Mouse (Mus musculus) heart, embryonic 13.5 days (tissue): ENCODE results near the gene Sergef. TPM values are rescaled to one million over a fixed set of nuclear protein-coding genes. Genes with fewer than 3 reads are reported as not detected.
"Not testable (repeated sequence)": the region's sequence is repeated elsewhere in the genome, so short reads cannot be mapped to it uniquely, and the experiment has no call there.

ENCODE experiments used
- ATAC-seq: fragments of 200-750 bp; cut with Nextera tagmentation; 2 replicates; pipeline ENCODE4 v1.8.0; 2017; ENCODE audit warnings: moderate TSS enrichment; ENCODE audit not compliant: insufficient number of reproducible peaks, low FRiP score, low TSS enrichment; ENCODE audit errors: extremely low read depth
- H3K27ac ChIP-seq: fragments of 300-500 bp; sonication (generic); replicated peaks from 2 replicates; pipeline ENCODE4 v1.5.1; 2015; ENCODE audit warnings: moderate library complexity, mild to moderate bottlenecking, inconsistent platforms
- H3K27me3 ChIP-seq: fragments of 300-500 bp; sonication (generic); replicated peaks from 2 replicates; pipeline ENCODE4 v1.6.1; 2015; ENCODE audit warnings: mild to moderate bottlenecking, inconsistent platforms
- H3K36me3 ChIP-seq: fragments of 300-500 bp; sonication (generic); 2 replicates; pipeline ENCODE4 v1.6.1; 2015; ENCODE audit warnings: mild to moderate bottlenecking, inconsistent platforms
- H3K4me1 ChIP-seq: fragments of 300-500 bp; sonication (generic); 2 replicates; pipeline ENCODE4 v1.6.1; 2015; ENCODE audit warnings: inconsistent platforms
- H3K4me2 ChIP-seq: fragments of 300-500 bp; sonication (generic); 2 replicates; pipeline ENCODE4 v1.6.1; 2015; ENCODE audit warnings: inconsistent platforms, mild to moderate bottlenecking, moderate library complexity
- H3K4me3 ChIP-seq: fragments of 300-500 bp; sonication (generic); 2 replicates; pipeline ENCODE4 v1.5.1; 2015; ENCODE audit warnings: moderate library complexity, mild to moderate bottlenecking, inconsistent platforms
- H3K9ac ChIP-seq: fragments of 300-500 bp; sonication (generic); 2 replicates; pipeline ENCODE4 v1.6.1; 2015; ENCODE audit warnings: inconsistent platforms, mild to moderate bottlenecking, moderate library complexity
- H3K9me3 ChIP-seq: fragments of 300-500 bp; sonication (generic); 2 replicates; pipeline ENCODE4 v1.6.1; 2016; ENCODE audit warnings: inconsistent platforms
- WGBS: fragments of 180-500 bp; shearing (Covaris S2); methylation state at CpG from one replicate; pipeline ENCODE4 v1.1.7; 2015; ENCODE audit warnings: mixed read lengths; 5-methylcytosine and 5-hydroxymethylcytosine counted together
- polyA plus RNA-seq: library from polyadenylated mRNA; unstranded; fragments of >200 nt; fragmentation: Nextera tagmentation; extraction: Ambion mirVana; gene quantifications from 2 replicates; pipeline ENCODE4 v1.2.1, GENCODE M21; 2015

Gene Sergef
- polyA plus RNA-seq = 11.9 and 12.2 TPM in 2 replicates

- Histone ChIP-seq H3K4me3 (peak within 1 kb of the TSS; percentile 65), H3K9ac (peak within 1 kb of the TSS; percentile 86), H3K27ac (peak within 1 kb of the TSS; percentile 12; the same call in 1 of the 2 replicates), H3K4me1 (peaks cover 12% of the 10 kb centered on the region), H3K36me3 (peaks cover 2% of the 10 kb centered on the region; the same call in 1 of the 2 replicates), H3K4me2 (peak within 1 kb of the TSS; percentile 93), H3K9me3 (no peaks in the 10 kb centered on the region), H3K27me3 (peaks cover 23% of the 10 kb centered on the region)
- ATAC-seq = peak; percentile 91
- 0% methylated on average over 30 of the region's 30 CpGs for WGBS
These were observed at the start of gene Sergef for GRCm38 (mm10) chr7:46639692-46640031. TSS of gene Sergef (minus strand) at chr7:46639807.

GRCm38 (mm10) chr7:46686827-46687226, 47.2 kb upstream of the Sergef start:
- Histone ChIP-seq H3K9ac (no peak overlapping the region), H3K4me2 (no peak overlapping the region), H3K4me1 (no peaks in the 10 kb centered on the region), H3K27ac (no peak overlapping the region), H3K4me3 (no peak overlapping the region), H3K36me3 (peaks cover 44% of the 10 kb centered on the region), H3K9me3 (no peaks in the 10 kb centered on the region), H3K27me3 (no peaks in the 10 kb centered on the region)
- no peak for ATAC-seq
- WGBS = 77% methylated on average over 5 of the region's 5 CpGs

GRCm38 (mm10) chr7:46680732-46681131, 41.1 kb upstream of the Sergef start:
- no peak overlapping the region for H3K27ac ChIP-seq
- no peaks in the 10 kb centered on the region for H3K27me3 ChIP-seq
- no peak overlapping the region for H3K9ac ChIP-seq
- H3K4me2 ChIP-seq = no peak overlapping the region
- ATAC-seq = no peak
- H3K4me3 ChIP-seq = no peak overlapping the region
- H3K36me3 ChIP-seq = no peaks in the 10 kb centered on the region
- no peaks in the 10 kb centered on the region for H3K9me3 ChIP-seq
- H3K4me1 ChIP-seq = no peaks in the 10 kb centered on the region

- H3K9me3 ChIP-seq, H3K9ac ChIP-seq, H3K4me2 ChIP-seq, H3K27ac ChIP-seq, H3K27me3 ChIP-seq, H3K4me1 ChIP-seq, H3K4me3 ChIP-seq, ATAC-seq, H3K36me3 ChIP-seq: not testable (repeated sequence)
- 78% methylated on average over 7 of the region's 7 CpGs for WGBS
These were observed 39.4 kb upstream of the Sergef start for GRCm38 (mm10) chr7:46679044-46679443.

GRCm38 (mm10) chr7:46678417-46678816, 38.8 kb upstream of the Sergef start:
- H3K27ac ChIP-seq = no peak overlapping the region
- no peak overlapping the region for H3K9ac ChIP-seq
- H3K4me2 ChIP-seq = no peak overlapping the region
- no peaks in the 10 kb centered on the region for H3K4me1 ChIP-seq
- no peaks in the 10 kb centered on the region for H3K36me3 ChIP-seq
- H3K4me3 ChIP-seq = no peak overlapping the region
- H3K9me3 ChIP-seq = 0 out of 2 replicates have a peak, but pooled peaks cover 3% of the 10 kb centered on the region
- no peak for ATAC-seq
- no peaks in the 10 kb centered on the region for H3K27me3 ChIP-seq
- WGBS = 83% methylated on average over 3 of the region's 3 CpGs

- H3K4me3 ChIP-seq = no peak overlapping the region
These were observed 37.3 kb upstream of the Sergef start for GRCm38 (mm10) chr7:46676808-46677360.

GRCm38 (mm10) chr7:46675886-46676285, 36.3 kb upstream of the Sergef start:
- 70% methylated on average over 8 of the region's 8 CpGs for WGBS
- Histone ChIP-seq H3K36me3 (no peaks in the 10 kb centered on the region), H3K27me3 (peaks cover 3% of the 10 kb centered on the region; the same call in 1 of the 2 replicates), H3K4me1 (peaks cover 6% of the 10 kb centered on the region), H3K9ac (no peak overlapping the region), H3K4me2 (no peak overlapping the region), H3K27ac (no peak overlapping the region), H3K4me3 (no peak overlapping the region), H3K9me3 (0 out of 2 replicates have a peak, but pooled peaks cover 3% of the 10 kb centered on the region)
- ATAC-seq = no peak

More at GRCm38 (mm10) chr7:46676808-46677360, 37.3 kb upstream of the Sergef start:
- Histone ChIP-seq H3K9me3 (0 out of 2 replicates have a peak, but pooled peaks cover 3% of the 10 kb centered on the region), H3K27me3 (peaks cover 3% of the 10 kb centered on the region; the same call in 1 of the 2 replicates), H3K9ac (no peak overlapping the region), H3K36me3 (no peaks in the 10 kb centered on the region), H3K27ac (no peak overlapping the region), H3K4me1 (peaks cover 6% of the 10 kb centered on the region), H3K4me2 (no peak overlapping the region)
- 47% methylated on average over 5 of the region's 5 CpGs for WGBS
- ATAC-seq = no peak

GRCm38 (mm10) chr7:46675061-46675460, 35.5 kb upstream of the Sergef start:
- ATAC-seq = no peak
- 85% methylated on average over 7 of the region's 7 CpGs for WGBS
- Histone ChIP-seq H3K4me2 (no peak overlapping the region), H3K4me3 (no peak overlapping the region), H3K36me3 (no peaks in the 10 kb centered on the region), H3K27ac (no peak overlapping the region), H3K27me3 (peaks cover 3% of the 10 kb centered on the region; the same call in 1 of the 2 replicates), H3K9me3 (0 out of 2 replicates have a peak, but pooled peaks cover 3% of the 10 kb centered on the region), H3K9ac (no peak overlapping the region), H3K4me1 (peaks cover 6% of the 10 kb centered on the region)

GRCm38 (mm10) chr7:46672160-46672672, 32.6 kb upstream of the Sergef start, which contains the start of gene Tph1:
TSS of gene Tph1 (minus strand) at chr7:46672537.
- WGBS = 32% methylated on average over 10 of the region's 10 CpGs
- Histone ChIP-seq H3K4me3 (no peak within 1 kb of the TSS), H3K9me3 (0 out of 2 replicates have a peak, but pooled peaks cover 3% of the 10 kb centered on the region), H3K4me1 (peaks cover 6% of the 10 kb centered on the region), H3K27ac (no peak within 1 kb of the TSS), H3K4me2 (no peak within 1 kb of the TSS), H3K9ac (no peak within 1 kb of the TSS), H3K36me3 (no peaks in the 10 kb centered on the region), H3K27me3 (peaks cover 22% of the 10 kb centered on the region)
- ATAC-seq = no peak

GRCm38 (mm10) chr7:46667256-46667655, 27.6 kb upstream of the Sergef start:
- ATAC-seq = no peak
- H3K4me3 ChIP-seq = peak overlapping the region; percentile 24
- H3K9ac ChIP-seq = 0 out of 2 replicates have a peak overlapping the region, but pooled peaks have one; percentile 30
- H3K27me3 ChIP-seq = peaks cover 50% of the 10 kb centered on the region
- no peaks in the 10 kb centered on the region for H3K36me3 ChIP-seq
- no peak overlapping the region for H3K27ac ChIP-seq
- H3K4me1 ChIP-seq = peaks cover 3% of the 10 kb centered on the region
- under 1% methylated on average over 21 of the region's 21 CpGs for WGBS
- H3K4me2 ChIP-seq = peak overlapping the region; percentile 49
- H3K9me3 ChIP-seq = no peaks in the 10 kb centered on the region

GRCm38 (mm10) chr7:46665236-46665635, 25.6 kb upstream of the Sergef start:
- Histone ChIP-seq H3K9ac (no peak overlapping the region), H3K4me1 (no peaks in the 10 kb centered on the region), H3K27ac (no peak overlapping the region), H3K4me2 (no peak overlapping the region), H3K9me3 (no peaks in the 10 kb centered on the region), H3K4me3 (no peak overlapping the region), H3K27me3 (peaks cover 56% of the 10 kb centered on the region), H3K36me3 (no peaks in the 10 kb centered on the region)
- ATAC-seq = no peak
- WGBS = 34% methylated on average over 9 of the region's 9 CpGs

GRCm38 (mm10) chr7:46661591-46662090, 22.0 kb upstream of the Sergef start:
- Histone ChIP-seq H3K4me3 (no peak overlapping the region), H3K4me1 (no peaks in the 10 kb centered on the region), H3K27ac (no peak overlapping the region), H3K27me3 (peaks cover 38% of the 10 kb centered on the region), H3K4me2 (no peak overlapping the region), H3K9ac (no peak overlapping the region), H3K9me3 (no peaks in the 10 kb centered on the region), H3K36me3 (no peaks in the 10 kb centered on the region)
- WGBS = 64% methylated on average over 18 of the region's 18 CpGs
- no peak for ATAC-seq
